Mouse (Mus musculus): Measurements from ENCODE around the gene Olfr855. TPM values are rescaled to one million over a fixed set of nuclear protein-coding genes. Genes with fewer than 3 reads are reported as not detected.

The Olfr855 gene
- polyA plus RNA-seq, 2 experiments: not detected

DNA sequence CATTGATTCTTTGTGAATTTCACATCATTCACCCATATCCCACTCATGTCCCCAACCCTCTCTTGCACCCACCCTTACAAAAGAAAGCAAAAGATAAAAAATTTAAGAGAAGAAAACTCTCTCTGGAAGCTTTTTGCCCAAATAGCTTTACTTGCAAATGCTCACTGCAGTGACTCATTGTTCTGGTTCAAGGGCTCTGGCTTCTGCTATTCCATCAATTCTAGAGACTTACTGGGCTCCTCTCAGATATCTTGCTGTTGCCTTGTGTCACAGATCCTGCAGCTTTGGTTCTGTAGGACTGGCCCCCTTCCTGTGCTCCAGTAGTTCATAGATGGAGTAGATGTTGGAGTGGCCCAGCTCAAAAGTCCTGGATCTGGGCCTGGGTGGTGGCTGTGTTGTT lies 47.2 kb downstream of the Olfr855 start:
- H3K9me3 ChIP-seq (ENCODE audit: control insufficient read depth, low read length): no peaks in the 10 kb centered on the region
- ATAC-seq (ENCODE audit: insufficient read depth): no peak
- H3K4me2 ChIP-seq (ENCODE audit: low read depth): no peak overlapping the region

More for the DNA sequence above, 47.2 kb downstream of the Olfr855 start:
- TF ChIP-seq CTCF (IDR thresholded peaks at IDR 0.05; ENCODE audit: low read depth): no peak
- no peak for TF ChIP-seq EP300 (IDR thresholded peaks at IDR 0.05; ENCODE audit: low read depth)
- H3K4me3 ChIP-seq (ENCODE audit: insufficient read depth in 1 of 2, low read depth in 2 of 2, low read length in 2 of 2): no peak overlapping the region
- no peaks in the 10 kb centered on the region for H3K4me1 ChIP-seq (replicated peaks; ENCODE audit: control insufficient read depth in 2 of 2, insufficient read depth in 2 of 2, low read length in 1 of 2)
- H3K27me3 ChIP-seq (ENCODE audit: control insufficient read depth, insufficient read depth, low read length): no peaks in the 10 kb centered on the region
- no peak for DNase-seq (ENCODE audit: low read depth in 3 of 3, low spot score in 3 of 3)
- H3K9ac ChIP-seq (replicated peaks): no peak overlapping the region
- no peak overlapping the region for H3K27ac ChIP-seq
- H3K36me3 ChIP-seq (replicated peaks; ENCODE audit: control insufficient read depth, insufficient read depth, low read depth): peaks cover 8% of the 10 kb centered on the region; the same call in 1 of the 2 replicates

Other genes starting within 250 kb of the Olfr855 start
- gene Olfr845, start 246.2 kb upstream of the Olfr855 start, polyA plus RNA-seq (2012; rRNA removed): not detected in 2 replicates
- gene Olfr845, start 246.2 kb upstream of the Olfr855 start, polyA plus RNA-seq (2014; fragmentation: Nextera tagmentation; extraction: Ambion mirVana): not detected in 2 replicates
- gene Olfr846, start 218.6 kb upstream of the Olfr855 start, polyA plus RNA-seq (2012; rRNA removed): not detected in 2 replicates
- gene Olfr846, start 218.6 kb upstream of the Olfr855 start, polyA plus RNA-seq (2014; fragmentation: Nextera tagmentation; extraction: Ambion mirVana): not detected in 2 replicates
- not detected in 2 replicates for gene Olfr847, start 203.9 kb upstream of the Olfr855 start, polyA plus RNA-seq (2012; rRNA removed)
- not detected in 2 replicates for gene Olfr847, start 203.9 kb upstream of the Olfr855 start, polyA plus RNA-seq (2014; fragmentation: Nextera tagmentation; extraction: Ambion mirVana)
- not detected in 2 replicates for gene Olfr849, start 142.4 kb upstream of the Olfr855 start, polyA plus RNA-seq (2012; rRNA removed)
- gene Olfr849, start 142.4 kb upstream of the Olfr855 start, polyA plus RNA-seq (2014; fragmentation: Nextera tagmentation; extraction: Ambion mirVana): not detected in 2 replicates
- not detected in 2 replicates for gene Olfr850, start 104.4 kb upstream of the Olfr855 start, polyA plus RNA-seq (2012; rRNA removed)
- gene Olfr850, start 104.4 kb upstream of the Olfr855 start, polyA plus RNA-seq (2014; fragmentation: Nextera tagmentation; extraction: Ambion mirVana): not detected in 2 replicates
- not detected in 2 replicates for gene Olfr851, start 89.3 kb upstream of the Olfr855 start, polyA plus RNA-seq (2012; rRNA removed)
- gene Olfr851, start 89.3 kb upstream of the Olfr855 start, polyA plus RNA-seq (2014; fragmentation: Nextera tagmentation; extraction: Ambion mirVana): not detected in 2 replicates
- gene Olfr853, start 41.5 kb upstream of the Olfr855 start, polyA plus RNA-seq (2012; rRNA removed): not detected in 2 replicates
- not detected in 2 replicates for gene Olfr853, start 41.5 kb upstream of the Olfr855 start, polyA plus RNA-seq (2014; fragmentation: Nextera tagmentation; extraction: Ambion mirVana)
- gene Olfr854, start 15.2 kb upstream of the Olfr855 start, polyA plus RNA-seq (2012; rRNA removed): not detected in 2 replicates
- gene Olfr854, start 15.2 kb upstream of the Olfr855 start, polyA plus RNA-seq (2014; fragmentation: Nextera tagmentation; extraction: Ambion mirVana): not detected in 2 replicates
- 2.8 and 3.9 TPM in 2 replicates for gene Zfp317, start 39.5 kb downstream of the Olfr855 start, polyA plus RNA-seq (2012; rRNA removed)
- 5.6 and 7.5 TPM in 2 replicates for gene Zfp317, start 39.5 kb downstream of the Olfr855 start, polyA plus RNA-seq (2014; fragmentation: Nextera tagmentation; extraction: Ambion mirVana)
- gene Olfr857, start 126.8 kb downstream of the Olfr855 start, polyA plus RNA-seq (2012; rRNA removed): 0.08 TPM in 1 of 2 replicates, not detected in the other
- gene Olfr857, start 126.8 kb downstream of the Olfr855 start, polyA plus RNA-seq (2014; fragmentation: Nextera tagmentation; extraction: Ambion mirVana): not detected in 2 replicates
- gene Olfr58, start 197.7 kb downstream of the Olfr855 start, polyA plus RNA-seq (2012; rRNA removed): not detected in 2 replicates
- not detected in 2 replicates for gene Olfr58, start 197.7 kb downstream of the Olfr855 start, polyA plus RNA-seq (2014; fragmentation: Nextera tagmentation; extraction: Ambion mirVana)
- gene Olfr859, start 222.3 kb downstream of the Olfr855 start, polyA plus RNA-seq (2012; rRNA removed): not detected in 2 replicates
- gene Olfr859, start 222.3 kb downstream of the Olfr855 start, polyA plus RNA-seq (2014; fragmentation: Nextera tagmentation; extraction: Ambion mirVana): not detected in 2 replicates

Data from liver, embryonic 14.5 days (tissue).